Mouse (Mus musculus) heart, embryonic 14.5 days (tissue): ENCODE measurements at regions not wholly inside any gene's neighbourhood (a gene's known extent, or its start where the extent isn't known, plus 50 kb on each side); places are given as distances from the start of the nearest gene placed in this dataset.

Source experiments
- ATAC-seq: fragments of 200-750 bp; cut with Nextera tagmentation; 2 replicates; pipeline ENCODE4 v1.8.0; 2017; ENCODE audit warnings: low read depth, moderate TSS enrichment; ENCODE audit not compliant: insufficient number of reproducible peaks, insufficient read depth, low FRiP score
- H3K27ac ChIP-seq, 2 experiments: fragments of 200-500 bp in 1 of 2; fragments of 300-500 bp in 1 of 2; sonication (generic) in 1 of 2; replicated peaks in 1 of 2; 2 replicates each; pipeline ENCODE4 v1.5.1; 2012 to 2014; ENCODE audit warnings: low read depth in 2 of 2, low read length in 2 of 2, control low read depth in 1 of 2, mild to moderate bottlenecking in 1 of 2, mixed read lengths in 1 of 2; ENCODE audit not compliant: control insufficient read depth in 1 of 2, insufficient read depth in 1 of 2
- H3K27me3 ChIP-seq: fragments of 300-500 bp; sonication (generic); 2 replicates; pipeline ENCODE4 v1.6.1; 2014; ENCODE audit warnings: mild to moderate bottlenecking, low read length, control low read depth; ENCODE audit not compliant: control insufficient read depth, insufficient read depth
- H3K36me3 ChIP-seq: fragments of 300-500 bp; sonication (generic); 2 replicates; pipeline ENCODE4 v1.6.1; 2014; ENCODE audit warnings: mild to moderate bottlenecking, control low read depth, low read length, mixed read lengths; ENCODE audit not compliant: control insufficient read depth, insufficient read depth
- H3K4me1 ChIP-seq, 2 experiments: fragments of 200-500 bp in 1 of 2; fragments of 300-500 bp in 1 of 2; sonication (generic) in 1 of 2; 2 replicates each; pipeline ENCODE4 v1.6.1; 2012 to 2014; ENCODE audit warnings: low read length in 2 of 2, control low read depth in 1 of 2, mixed read lengths in 1 of 2; ENCODE audit not compliant: control insufficient read depth in 2 of 2, insufficient read depth in 2 of 2
- H3K4me2 ChIP-seq: fragments of 300-500 bp; sonication (generic); 2 replicates; pipeline ENCODE4 v1.6.1; 2014; ENCODE audit warnings: mild to moderate bottlenecking, low read length
- H3K4me3 ChIP-seq, 2 experiments: fragments of 200-500 bp in 1 of 2; fragments of 300-500 bp in 1 of 2; sonication (generic) in 1 of 2; 2 replicates each; pipeline ENCODE4 v1.5.1; 2012 to 2014; ENCODE audit warnings: low read length in 2 of 2, mild to moderate bottlenecking in 2 of 2, control low read depth in 1 of 2, low read depth in 1 of 2, moderate library complexity in 1 of 2; ENCODE audit not compliant: control insufficient read depth in 1 of 2, insufficient read depth in 1 of 2
- H3K9ac ChIP-seq: fragments of 300-500 bp; sonication (generic); 2 replicates; pipeline ENCODE4 v1.6.1; 2014; ENCODE audit warnings: mild to moderate bottlenecking, low read length
- H3K9me3 ChIP-seq: fragments of 300-500 bp; sonication (generic); 2 replicates; pipeline ENCODE4 v1.6.1; 2016; ENCODE audit warnings: low read length, control low read depth; ENCODE audit not compliant: control insufficient read depth
- WGBS: fragments of 180-500 bp; shearing (Covaris S2); extraction: QIAGEN DNeasy Blood & Tissue Kit; methylation state at CpG from one replicate; pipeline ENCODE4 v1.1.7; 2014; 5-methylcytosine and 5-hydroxymethylcytosine counted together

DNA sequence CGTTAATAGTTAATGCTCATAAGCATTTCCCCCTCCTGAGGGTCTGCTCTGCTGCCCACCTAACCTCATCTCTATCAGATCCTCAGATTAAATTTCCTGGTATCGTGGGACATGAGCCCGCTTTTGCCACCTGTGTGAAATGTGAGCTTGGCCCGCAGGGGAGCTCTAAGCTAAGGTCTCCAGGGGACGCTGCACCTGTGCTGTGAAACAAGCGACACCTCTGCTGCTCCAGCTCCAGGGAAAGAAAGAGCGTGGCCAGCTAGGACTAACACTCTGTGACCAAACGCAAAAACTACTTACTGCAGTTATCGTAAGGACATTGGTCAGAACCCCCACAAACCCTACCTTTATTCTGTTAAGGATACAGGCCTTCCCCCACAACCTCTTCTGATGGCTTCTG is 134.3 kb downstream of the Map3k7 start:
- Histone ChIP-seq H3K27ac (no peak overlapping the region), H3K36me3 (no peaks in the 10 kb centered on the region), H3K4me2 (no peak overlapping the region), H3K27me3 (no peaks in the 10 kb centered on the region), H3K9me3 (no peaks in the 10 kb centered on the region), H3K4me1 (no peaks in the 10 kb centered on the region; a peak in 2 of 4 replicates), H3K4me3 (no peak overlapping the region), H3K9ac (no peak overlapping the region)
- ATAC-seq = no peak
- 77% methylated on average over 9 of the region's 9 CpGs for WGBS

- Histone ChIP-seq H3K27me3 (no peaks in the 10 kb centered on the region), H3K36me3 (no peaks in the 10 kb centered on the region), H3K9ac (no peak overlapping the region), H3K4me3 (no peak overlapping the region), H3K27ac (no peak overlapping the region), H3K4me1 (no peaks in the 10 kb centered on the region; a peak in 2 of 4 replicates), H3K9me3 (no peaks in the 10 kb centered on the region), H3K4me2 (no peak overlapping the region)
- 63% methylated on average over 5 of the region's 5 CpGs for WGBS
- ATAC-seq = no peak
Observed at GRCm38 (mm10) chr4:32101002-32101401, 137.1 kb downstream of the Map3k7 start.

- H3K27ac ChIP-seq = peak overlapping the region; percentile 47 to 48
- H3K9ac ChIP-seq = no peak overlapping the region
- no peaks in the 10 kb centered on the region for H3K9me3 ChIP-seq
- peaks cover 5 to 14% of the 10 kb centered on the region in 2 experiments for H3K4me1 ChIP-seq
- no peak overlapping the region for H3K4me3 ChIP-seq
- 5% methylated on average over 5 of the region's 5 CpGs for WGBS
- H3K36me3 ChIP-seq = no peaks in the 10 kb centered on the region
- H3K27me3 ChIP-seq = no peaks in the 10 kb centered on the region
- H3K4me2 ChIP-seq = peak overlapping the region; percentile 25
- ATAC-seq = no peak
Observed at GRCm38 (mm10) chr4:32106664-32107171, 131.9 kb upstream of the Bach2 start.

- no peaks in the 10 kb centered on the region for H3K9me3 ChIP-seq
- H3K27me3 ChIP-seq = no peaks in the 10 kb centered on the region
- 84% methylated on average over 6 of the region's 6 CpGs for WGBS
- no peak overlapping the region for H3K4me2 ChIP-seq
- no peak overlapping the region for H3K9ac ChIP-seq
- H3K27ac ChIP-seq = no peak overlapping the region
- H3K36me3 ChIP-seq = no peaks in the 10 kb centered on the region
- no peak overlapping the region for H3K4me3 ChIP-seq
- H3K4me1 ChIP-seq = no peaks in the 10 kb centered on the region
- no peak for ATAC-seq
Observed at GRCm38 (mm10) chr4:32122320-32122719, 116.3 kb upstream of the Bach2 start.

- no peak for ATAC-seq
- Histone ChIP-seq H3K4me2 (no peak overlapping the region), H3K36me3 (no peaks in the 10 kb centered on the region), H3K27me3 (no peaks in the 10 kb centered on the region), H3K4me1 (no peaks in the 10 kb centered on the region), H3K27ac (no peak overlapping the region), H3K9me3 (no peaks in the 10 kb centered on the region), H3K9ac (no peak overlapping the region), H3K4me3 (no peak overlapping the region)
- 64% methylated on average over 8 of the region's 8 CpGs for WGBS
Observed at GRCm38 (mm10) chr4:32126828-32127227, 111.8 kb upstream of the Bach2 start.

DNA sequence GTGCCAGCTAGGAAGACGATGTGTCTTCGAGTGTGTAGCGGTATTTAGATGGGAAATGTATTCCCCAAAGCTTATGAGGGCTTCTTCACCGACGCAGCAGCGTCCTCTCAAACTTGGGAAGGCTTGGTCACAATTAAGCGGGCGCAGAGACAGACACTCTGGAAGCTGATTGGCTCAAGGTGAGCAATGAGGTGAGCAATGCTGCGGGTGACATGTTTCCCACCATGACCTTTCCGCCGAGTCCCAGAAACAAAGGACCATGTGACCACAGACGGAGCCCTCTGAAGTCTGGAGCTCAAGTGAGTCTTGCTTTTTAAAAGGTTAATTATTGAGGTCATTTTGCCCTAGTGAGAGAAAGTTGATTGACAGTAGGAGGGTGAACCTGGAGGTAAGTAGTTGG is 108.0 kb upstream of the Bach2 start:
- H3K27me3 ChIP-seq = no peaks in the 10 kb centered on the region
- H3K4me1 ChIP-seq = no peaks in the 10 kb centered on the region
- H3K4me2 ChIP-seq = no peak overlapping the region
- H3K27ac ChIP-seq = no peak overlapping the region
- no peak overlapping the region for H3K9ac ChIP-seq
- no peaks in the 10 kb centered on the region for H3K9me3 ChIP-seq
- no peaks in the 10 kb centered on the region for H3K36me3 ChIP-seq
- WGBS = 76% methylated on average over 12 of the region's 12 CpGs
- no peak overlapping the region for H3K4me3 ChIP-seq
- ATAC-seq = no peak

GRCm38 (mm10) chr4:32131819-32132218 is 106.8 kb upstream of the Bach2 start:
- no peak for ATAC-seq
- 75% methylated on average over 5 of the region's 5 CpGs for WGBS

DNA sequence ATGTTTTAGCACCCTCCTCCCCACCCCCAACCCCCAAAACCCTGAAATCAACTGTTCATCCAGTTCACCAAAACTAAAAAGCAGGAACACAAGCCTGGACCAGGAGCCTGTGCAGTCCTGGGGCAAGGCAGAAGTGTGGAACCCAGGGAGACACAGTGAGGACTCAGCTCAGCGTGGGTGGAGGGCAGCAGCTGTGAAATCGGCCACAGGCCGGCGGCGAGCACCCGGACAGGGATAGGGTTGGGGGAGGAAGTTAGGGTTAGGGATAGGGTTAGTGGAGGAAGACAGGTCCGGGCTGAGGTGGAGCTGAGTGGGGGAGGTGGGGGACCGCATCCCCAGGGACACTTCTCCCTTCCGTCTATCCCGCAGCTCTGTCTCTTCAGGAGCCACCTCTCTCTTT is 102.5 kb upstream of the Bach2 start:
- H3K36me3 ChIP-seq = no peaks in the 10 kb centered on the region
- no peaks in the 10 kb centered on the region for H3K27me3 ChIP-seq
- peaks cover 8 to 10% of the 10 kb centered on the region in 2 experiments; a peak in 3 of 4 replicates for H3K4me1 ChIP-seq
- no peak overlapping the region for H3K9ac ChIP-seq
- H3K4me3 ChIP-seq = no peak overlapping the region
- ATAC-seq = no peak
- WGBS = 78% methylated on average over 10 of the region's 10 CpGs
- H3K9me3 ChIP-seq = no peaks in the 10 kb centered on the region
- no peak overlapping the region for H3K27ac ChIP-seq
- no peak overlapping the region for H3K4me2 ChIP-seq

More at GRCm38 (mm10) chr4:32131819-32132218, 106.8 kb upstream of the Bach2 start:
- no peaks in the 10 kb centered on the region for H3K9me3 ChIP-seq
- H3K27me3 ChIP-seq = no peaks in the 10 kb centered on the region
- no peak overlapping the region for H3K4me2 ChIP-seq
- H3K36me3 ChIP-seq = no peaks in the 10 kb centered on the region
- no peak overlapping the region for H3K9ac ChIP-seq
- H3K4me1 ChIP-seq = no peaks in the 10 kb centered on the region
- H3K27ac ChIP-seq = no peak overlapping the region
- no peak overlapping the region for H3K4me3 ChIP-seq
